Mouse (Mus musculus): ENCODE measurements around the gene Pias3.
"Not testable (repeated sequence)": the region's sequence is repeated elsewhere in the genome, so short reads cannot be mapped to it uniquely, and the experiment has no call there.

Pias3 gene

GRCm38 (mm10) chr3:96727828-96728633 lies 31.8 kb downstream of the Pias3 start:
- DNase-seq (ENCODE audit: inconsistent age in 2 of 2, low spot score in 1 of 2) = peak in 1 of 2 experiments; percentile 84

GRCm38 (mm10) chr3:96728634-96729402 lies 32.6 kb downstream of the Pias3 start:
- peak in 1 of 2 experiments; percentile 62 for DNase-seq (ENCODE audit: inconsistent age in 2 of 2, low spot score in 1 of 2)

DNA sequence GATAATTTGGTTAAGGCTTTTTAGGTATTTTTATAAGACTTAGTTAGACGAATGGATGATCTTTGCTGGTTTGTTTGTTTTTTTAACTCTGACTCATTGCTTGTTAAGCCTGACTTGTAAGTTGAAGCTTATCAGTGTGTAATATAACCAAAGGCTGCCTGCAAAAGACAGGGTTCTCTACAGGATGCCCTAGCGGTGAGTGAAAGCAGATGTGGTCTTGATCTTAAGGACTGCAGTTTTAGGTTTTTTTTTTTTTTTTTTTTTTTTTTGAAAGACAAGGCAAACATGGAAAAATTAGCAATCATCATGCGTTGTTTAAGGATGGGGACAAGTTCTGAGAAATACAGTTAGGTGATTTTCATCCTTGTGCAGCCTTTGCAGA lies 33.2 kb downstream of the Pias3 start:
- peak in 1 of 2 experiments; percentile 49 for DNase-seq (ENCODE audit: inconsistent age in 2 of 2, low spot score in 1 of 2)

GRCm38 (mm10) chr3:96730785-96731184 lies 34.6 kb downstream of the Pias3 start:
- no peak for DNase-seq (ENCODE audit: inconsistent age in 2 of 2, low spot score in 1 of 2)

DNA sequence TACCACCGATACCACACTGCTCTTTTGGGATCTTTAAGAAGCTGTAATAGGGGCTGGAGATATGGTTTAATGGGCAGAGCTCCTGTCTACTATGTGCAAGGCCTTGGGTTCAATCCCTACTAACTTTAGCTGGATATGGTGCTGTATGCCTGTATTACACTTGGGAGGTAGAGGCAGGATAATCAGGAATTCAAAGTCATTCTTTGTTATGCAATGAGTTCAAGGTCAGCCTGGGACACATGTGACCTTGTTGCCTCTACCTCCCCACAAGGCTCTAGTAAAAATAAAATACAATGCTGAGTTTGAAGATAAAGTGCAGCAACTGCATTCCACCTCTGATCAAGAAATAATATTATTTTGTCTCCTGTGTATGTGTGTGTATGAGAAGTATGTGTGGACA lies 37.8 kb downstream of the Pias3 start:
- DNase-seq (ENCODE audit: inconsistent age in 2 of 2, low spot score in 1 of 2) = no peak

GRCm38 (mm10) chr3:96735200-96735599 lies 39.0 kb downstream of the Pias3 start:
- DNase-seq (ENCODE audit: inconsistent age in 2 of 2, low spot score in 1 of 2) = no peak

- peak; percentile 58 to 61 for DNase-seq (ENCODE audit: inconsistent age in 2 of 2, low spot score in 1 of 2)
Observed at GRCm38 (mm10) chr3:96737013-96737740, 41.0 kb downstream of the Pias3 start.

- DNase-seq (ENCODE audit: inconsistent age in 2 of 2, low spot score in 1 of 2) = no peak
Observed at GRCm38 (mm10) chr3:96737995-96738394, 41.8 kb downstream of the Pias3 start.

DNA sequence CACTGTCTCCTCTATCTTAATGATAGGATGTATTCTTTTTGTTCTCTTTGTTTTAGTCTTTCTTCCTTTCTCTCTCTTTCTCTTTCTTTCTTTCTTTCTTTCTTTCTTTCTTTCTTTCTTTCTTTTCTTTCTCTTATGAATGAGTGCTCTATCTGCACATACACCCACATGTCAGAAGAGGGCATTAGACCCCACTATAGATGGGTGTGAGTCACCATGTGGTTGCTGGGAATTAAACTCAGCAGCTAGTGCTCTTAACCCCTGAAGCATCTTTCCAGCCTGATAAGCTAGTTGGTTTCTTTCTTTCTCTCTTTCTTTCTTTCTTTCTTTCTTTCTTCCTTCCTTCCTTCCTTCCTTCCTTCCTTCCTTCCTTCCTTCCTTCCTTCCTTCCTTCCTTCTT lies 44.1 kb downstream of the Pias3 start:
- not testable (repeated sequence) for DNase-seq (ENCODE audit: inconsistent age in 2 of 2, low spot score in 1 of 2)

DNA sequence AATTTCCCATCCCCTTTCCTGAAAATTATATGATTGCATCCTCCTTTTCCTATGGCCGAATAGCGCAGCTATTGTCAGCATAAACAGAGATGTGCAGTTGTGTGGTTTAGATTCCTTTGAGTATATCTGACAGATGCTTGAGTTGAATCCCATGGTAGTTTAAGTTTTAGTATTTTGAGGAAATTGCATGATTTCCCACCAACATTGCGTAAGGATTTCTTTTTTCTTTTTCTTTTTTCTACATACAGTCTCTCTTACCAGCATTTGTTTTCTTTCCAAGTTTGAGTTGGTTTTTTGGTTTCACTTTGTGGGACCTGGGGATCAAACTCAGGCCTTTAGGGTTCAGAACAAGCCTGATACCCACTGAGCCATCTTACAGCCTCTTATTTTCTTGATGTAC lies 48.2 kb downstream of the Pias3 start:
- no peak for DNase-seq (ENCODE audit: inconsistent age in 2 of 2, low spot score in 1 of 2)

DNA sequence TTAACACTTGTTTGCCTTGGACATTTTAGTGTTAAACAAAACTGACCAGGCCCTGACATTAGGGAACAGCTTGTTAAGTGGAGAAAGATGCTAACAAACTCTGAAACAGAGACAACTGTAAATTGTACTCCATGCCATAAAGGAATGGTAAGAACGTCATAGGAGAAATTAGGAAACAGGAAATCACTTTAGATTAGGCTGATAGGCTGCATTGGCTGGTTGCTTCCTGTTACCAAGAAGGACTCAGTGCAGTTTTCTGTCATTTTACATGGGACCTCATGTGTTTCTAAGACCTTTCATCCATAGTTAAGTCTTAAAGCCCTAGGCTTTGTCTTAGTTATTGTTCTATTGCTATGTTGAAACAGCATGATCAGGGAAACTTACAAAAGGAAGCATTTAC lies 50.6 kb downstream of the Pias3 start:
- no peak for DNase-seq (ENCODE audit: inconsistent age in 2 of 2, low spot score in 1 of 2)

Measured in adrenal gland, adult (tissue).